Comparison of ENCODE assay signal across 17 mouse cellular contexts in the genomic region with DNA sequence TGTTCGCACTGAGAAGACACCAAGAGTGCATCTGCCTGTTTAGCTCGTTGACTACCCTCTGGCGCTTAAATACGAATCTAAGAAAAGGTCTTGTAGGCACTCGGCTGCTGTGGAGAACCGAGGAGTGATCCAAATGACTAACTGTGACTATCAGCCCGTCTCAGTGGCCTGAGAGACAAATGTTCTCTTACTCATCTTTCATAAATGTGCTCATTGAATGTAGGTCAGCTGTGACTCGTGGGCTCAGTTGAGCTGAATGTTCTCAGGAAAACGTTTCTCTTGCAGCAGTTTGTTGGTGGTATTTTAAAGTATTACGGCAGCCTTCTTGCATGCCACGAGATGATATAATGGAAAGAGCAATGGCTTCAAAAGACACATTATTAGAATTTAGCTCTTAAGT. TPM values are rescaled to one million over a fixed set of nuclear protein-coding genes. Genes with fewer than 3 reads are reported as not detected.
A peak's percentile ranks its signal among the peaks of the same experiment; 100 is the strongest.
DNase-seq lines count a peak whose midpoint lies in the region.
"Had no signal": no experiment of that assay in that cellular context is flagged by ENCODE, and none has a peak within 500 bp of the region (broad histone marks: within the 10 kb centered on the region; RNA-seq: fewer than 3 reads in every experiment).

No protein-coding gene starts in this region.

- peak; percentile 62 to 69 for DNase-seq in adrenal gland, adult (ENCODE audit: inconsistent age in 2 of 2, low spot score in 1 of 2)
- DNase-seq in adrenal gland, postnatal 25 days: no peak
- DNase-seq in layer of hippocampus, adult 9-11 months: peak; percentile 40
- no peak for DNase-seq in layer of hippocampus, adult 9-10 months (ENCODE audit: low spot score)
- peak; percentile 36 for DNase-seq in NIH3T3 (ENCODE audit: low read depth)
- peak; percentile 24 to 25 for DNase-seq in left cerebral cortex, postnatal 36 days (ENCODE audit: low spot score in 2 of 2)
- no peak for DNase-seq in urinary bladder, adult 18-20 months (ENCODE audit: low spot score in 2 of 2)
- no peak for DNase-seq in cerebellum, postnatal 4 days (ENCODE audit: low spot score in 2 of 2)
- DNase-seq: heart, postnatal 14 days; kidney, adult 2 months; kidney, postnatal 25 days; layer of hippocampus, postnatal 36 days; liver; lung, adult 2 months; lung, postnatal 4 days; thymus, adult 18-20 months had no signal

- intact Hi-C loops in left cerebral cortex, postnatal 36 days (cut with DNase I): no loop called here

RNA-seq across cellular contexts. Expression of a gene that starts 24.8 kb away (rescaled TPM):
- not detected in 2 replicates for total RNA-seq in adrenal gland, postnatal 25 days (2021)
- 10 to 100 TPM; 44.0 to 48.8 TPM for total RNA-seq in left cerebral cortex, postnatal 36 days (2021)
- total RNA-seq: common myeloid progenitor, adult 5-6 weeks had no signal

RNA-seq across cellular contexts. Expression of a gene that starts 56.8 kb away (rescaled TPM):
- 12.4 and 15.1 TPM in 2 replicates for total RNA-seq in adrenal gland, postnatal 25 days (2021)
- 10 to 100 TPM in 1 of 2 experiments, 1 to 10 TPM in 1; 8.9 to 12.0 TPM for total RNA-seq in left cerebral cortex, postnatal 36 days (2021)

Comparison
In these comparisons a context has a peak if more than half of its experiments do, and no peak if none do; other contexts are left out.
1. DNase-seq: peak in adrenal gland, adult (2 of 2), layer of hippocampus, adult 9-11 months (single experiment), NIH3T3 (single experiment) and left cerebral cortex, postnatal 36 days (2 of 2); none in adrenal gland, postnatal 25 days (single experiment), layer of hippocampus, adult 9-10 months (single experiment), urinary bladder, adult 18-20 months (0 of 2) and cerebellum, postnatal 4 days (0 of 2).
2. RNA of a gene that starts 24.8 kb away (total RNA-seq): 44.0 to 48.8 TPM in left cerebral cortex, postnatal 36 days; not detected in adrenal gland, postnatal 25 days; every median in the first group is over 10 times any median in the second.